Mouse (Mus musculus) forebrain, embryonic 16.5 days (tissue): ENCODE measurements around the gene Rala. TPM values are rescaled to one million over a fixed set of nuclear protein-coding genes. Genes with fewer than 3 reads are reported as not detected.
"Not testable (repeated sequence)": the region's sequence is repeated elsewhere in the genome, so short reads cannot be mapped to it uniquely, and the experiment has no call there.

Source experiments
- ATAC-seq: fragments of 200-750 bp; cut with Nextera tagmentation; 2 replicates; pipeline ENCODE4 v1.8.0; 2017; ENCODE audit warnings: mild to moderate bottlenecking, moderate library complexity
- H3K27ac ChIP-seq: fragments of 300-500 bp; sonication (generic); 2 replicates; pipeline ENCODE4 v1.5.1; 2014; ENCODE audit warnings: low read length, control low read depth
- H3K27me3 ChIP-seq: fragments of 300-500 bp; sonication (generic); replicated peaks from 2 replicates; pipeline ENCODE4 v1.6.1; 2014; ENCODE audit warnings: low read length; ENCODE audit not compliant: control insufficient read depth, insufficient read depth
- H3K36me3 ChIP-seq: fragments of 300-500 bp; sonication (generic); 2 replicates; pipeline ENCODE4 v1.6.1; 2014; ENCODE audit not compliant: control insufficient read depth, insufficient read depth
- H3K4me1 ChIP-seq: fragments of 300-500 bp; sonication (generic); replicated peaks from 2 replicates; pipeline ENCODE4 v1.6.1; 2014; ENCODE audit warnings: low read length; ENCODE audit not compliant: control insufficient read depth, insufficient read depth
- H3K4me2 ChIP-seq: fragments of 300-500 bp; sonication (generic); 2 replicates; pipeline ENCODE4 v1.6.1; 2014; ENCODE audit warnings: mild to moderate bottlenecking, low read length, control low read depth
- H3K4me3 ChIP-seq: fragments of 300-500 bp; sonication (generic); replicated peaks from 2 replicates; pipeline ENCODE4 v1.5.1; 2014; ENCODE audit warnings: mild to moderate bottlenecking, low read length, control low read depth
- H3K9ac ChIP-seq: fragments of 300-500 bp; sonication (generic); replicated peaks from 2 replicates; pipeline ENCODE4 v1.6.1; 2014; ENCODE audit warnings: low read depth, low read length, control low read depth
- H3K9me3 ChIP-seq: fragments of 300-500 bp; sonication (generic); 2 replicates; pipeline ENCODE4 v1.6.1; 2016; ENCODE audit warnings: low read length; ENCODE audit not compliant: control insufficient read depth
- WGBS: fragments of 180-500 bp; shearing (Covaris S2); extraction: QIAGEN DNeasy Blood & Tissue Kit; methylation state at CpG from one replicate; pipeline ENCODE4 v1.1.7; 2014; 5-methylcytosine and 5-hydroxymethylcytosine counted together
- polyA plus RNA-seq: library from polyadenylated mRNA; unstranded; fragments of >200 nt; fragmentation: Nextera tagmentation; extraction: Ambion mirVana; gene quantifications from 2 replicates; pipeline ENCODE4 v1.2.1, GENCODE M21; 2015

Rala gene
- polyA plus RNA-seq, 1 experiment from 2014 or later, result 209 TPM

DNA sequence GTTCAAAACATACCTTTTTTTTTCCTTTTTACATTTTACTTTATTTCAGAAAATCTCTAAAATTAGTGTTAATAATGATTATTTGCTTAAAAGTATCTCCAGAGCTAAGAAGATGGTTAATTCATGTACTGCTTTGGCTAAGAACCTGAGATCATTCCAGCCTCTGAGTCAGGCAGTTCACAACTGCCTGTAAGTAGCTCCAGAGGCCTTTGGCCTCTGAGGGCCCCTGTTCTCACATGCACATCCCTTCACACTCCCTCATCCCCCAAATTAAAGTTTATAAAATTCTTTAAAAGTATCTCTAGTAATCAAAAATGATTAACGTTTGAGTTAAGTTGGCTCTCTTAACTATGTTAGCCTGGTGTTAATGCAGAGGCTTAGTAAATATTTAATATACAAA is 31.4 kb upstream of the Rala start:
- ATAC-seq, result no peak
- Histone ChIP-seq H3K27me3 (no peaks in the 10 kb centered on the region), H3K27ac (no peak overlapping the region), H3K9ac (no peak overlapping the region), H3K4me3 (no peak overlapping the region), H3K4me1 (no peaks in the 10 kb centered on the region), H3K4me2 (no peak overlapping the region), H3K9me3 (no peaks in the 10 kb centered on the region), H3K36me3 (no peaks in the 10 kb centered on the region)
- 89% methylated on average over 1 of the region's 1 CpGs for WGBS

GRCm38 (mm10) chr13:17974734-17975133 is 30.7 kb upstream of the Rala start:
- no peak overlapping the region for H3K4me3 ChIP-seq
- no peak overlapping the region for H3K4me2 ChIP-seq
- WGBS, result 96% methylated on average over 9 of the region's 9 CpGs
- H3K9ac ChIP-seq, result no peak overlapping the region
- no peaks in the 10 kb centered on the region for H3K36me3 ChIP-seq
- H3K27ac ChIP-seq, result no peak overlapping the region
- H3K4me1 ChIP-seq, result no peaks in the 10 kb centered on the region
- no peaks in the 10 kb centered on the region for H3K9me3 ChIP-seq
- no peak for ATAC-seq
- no peaks in the 10 kb centered on the region for H3K27me3 ChIP-seq

- H3K27me3 ChIP-seq, result no peaks in the 10 kb centered on the region
- H3K4me2 ChIP-seq, result no peak overlapping the region
- H3K27ac ChIP-seq, result no peak overlapping the region
- ATAC-seq, result no peak
- 88% methylated on average over 7 of the region's 7 CpGs for WGBS
- H3K9me3 ChIP-seq, result no peaks in the 10 kb centered on the region
- H3K4me1 ChIP-seq, result no peaks in the 10 kb centered on the region
- H3K9ac ChIP-seq, result no peak overlapping the region
- H3K36me3 ChIP-seq, result no peaks in the 10 kb centered on the region
- H3K4me3 ChIP-seq, result no peak overlapping the region
Observed at GRCm38 (mm10) chr13:17960613-17961012, 16.6 kb upstream of the Rala start.

DNA sequence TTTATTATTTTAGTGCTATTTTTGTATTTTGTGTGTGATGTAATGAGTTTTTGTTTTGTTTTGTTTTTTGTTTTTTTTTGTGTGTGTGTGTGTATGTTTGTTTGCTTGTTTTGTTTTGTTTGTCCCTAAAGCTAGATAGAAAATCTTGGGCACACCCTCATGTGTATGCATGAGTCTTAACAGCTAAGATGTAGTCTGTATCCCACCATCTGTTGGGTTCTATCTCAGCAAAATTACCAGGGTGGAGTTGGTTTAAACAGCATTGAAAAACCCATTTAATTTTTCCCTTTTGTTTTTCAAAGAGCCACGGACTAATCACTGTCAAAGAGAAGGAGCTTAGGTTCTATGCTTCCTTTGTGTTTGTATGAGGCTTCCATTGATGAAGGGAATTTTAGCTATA is 10.2 kb upstream of the Rala start:
- H3K36me3 ChIP-seq, result no peaks in the 10 kb centered on the region
- H3K4me1 ChIP-seq, result no peaks in the 10 kb centered on the region
- H3K4me2 ChIP-seq, result no peak overlapping the region
- peak; percentile 87 for ATAC-seq
- H3K4me3 ChIP-seq, result no peak overlapping the region
- no peaks in the 10 kb centered on the region for H3K9me3 ChIP-seq
- WGBS, result 18% methylated on average over 1 of the region's 1 CpGs
- no peak overlapping the region for H3K9ac ChIP-seq
- H3K27me3 ChIP-seq, result no peaks in the 10 kb centered on the region
- H3K27ac ChIP-seq, result no peak overlapping the region

- H3K36me3 ChIP-seq, H3K9me3 ChIP-seq, H3K9ac ChIP-seq, H3K27me3 ChIP-seq, ATAC-seq, H3K4me2 ChIP-seq, H3K4me3 ChIP-seq, H3K4me1 ChIP-seq, H3K27ac ChIP-seq: not testable (repeated sequence)
- 95% methylated on average over 8 of the region's 8 CpGs for WGBS
Observed at GRCm38 (mm10) chr13:17950581-17950980, 6.5 kb upstream of the Rala start.

GRCm38 (mm10) chr13:17949555-17949954 is 5.5 kb upstream of the Rala start:
- H3K27ac ChIP-seq, result no peak overlapping the region
- peaks cover 4% of the 10 kb centered on the region; the same call in 1 of the 2 replicates for H3K4me1 ChIP-seq
- H3K9me3 ChIP-seq, result no peaks in the 10 kb centered on the region
- WGBS, result 82% methylated on average over 18 of the region's 18 CpGs
- no peak overlapping the region for H3K9ac ChIP-seq
- no peaks in the 10 kb centered on the region for H3K27me3 ChIP-seq
- no peaks in the 10 kb centered on the region for H3K36me3 ChIP-seq
- no peak overlapping the region for H3K4me3 ChIP-seq
- H3K4me2 ChIP-seq, result no peak overlapping the region
- ATAC-seq, result no peak

GRCm38 (mm10) chr13:17943306-17944077 is 547 bp downstream of the Rala start:
- WGBS, result under 1% methylated on average over 46 of the region's 70 CpGs
- H3K4me2 ChIP-seq, result peak overlapping the region; percentile 67
- peak overlapping the region; percentile 95 for H3K27ac ChIP-seq
- peaks cover 11% of the 10 kb centered on the region for H3K4me1 ChIP-seq
- H3K9ac ChIP-seq, result peak overlapping the region; percentile 95
- no peaks in the 10 kb centered on the region for H3K9me3 ChIP-seq
- peak overlapping the region; percentile 61 for H3K4me3 ChIP-seq
- H3K27me3 ChIP-seq, result no peaks in the 10 kb centered on the region
- no peaks in the 10 kb centered on the region for H3K36me3 ChIP-seq
- ATAC-seq, result peak; percentile 71

- Histone ChIP-seq H3K4me3 (no peak overlapping the region), H3K9me3 (no peaks in the 10 kb centered on the region), H3K4me1 (peaks cover 11% of the 10 kb centered on the region), H3K4me2 (peak overlapping the region; percentile 26), H3K27me3 (no peaks in the 10 kb centered on the region), H3K36me3 (no peaks in the 10 kb centered on the region), H3K9ac (no peak overlapping the region), H3K27ac (no peak overlapping the region)
- no peak for ATAC-seq
- 78% methylated on average over 6 of the region's 6 CpGs for WGBS
Observed at GRCm38 (mm10) chr13:17942338-17942737, 1.7 kb downstream of the Rala start.

- no peak overlapping the region for H3K27ac ChIP-seq
- peaks cover 8% of the 10 kb centered on the region for H3K4me1 ChIP-seq
- 50% methylated on average over 1 of the region's 1 CpGs for WGBS
- ATAC-seq, result peak; percentile 72
- no peak overlapping the region for H3K4me3 ChIP-seq
- H3K4me2 ChIP-seq, result no peak overlapping the region
- H3K27me3 ChIP-seq, result no peaks in the 10 kb centered on the region
- no peaks in the 10 kb centered on the region for H3K9me3 ChIP-seq
- H3K9ac ChIP-seq, result no peak overlapping the region
- H3K36me3 ChIP-seq, result no peaks in the 10 kb centered on the region
Observed at GRCm38 (mm10) chr13:17907309-17907708, 36.7 kb downstream of the Rala start.
